Mouse (Mus musculus) right cerebral cortex, postnatal 36 days (tissue): ENCODE results near the gene Defa33.
"Not testable (repeated sequence)": the region's sequence is repeated elsewhere in the genome, so short reads cannot be mapped to it uniquely, and the experiment has no call there.

Experiments used
- DNase-seq, 2 experiments: peaks; one replicate each; pipeline ENCODE4 v3.0.0; 2022; ENCODE audit warnings: low spot score in 2 of 2, mixed read lengths in 1 of 2

The Defa33 gene

GRCm38 (mm10) chr8:21391511-21391910 is at the start of gene Defa33:
TSS of gene Defa33 (plus strand) at chr8:21391811.
- DNase-seq, result not testable (repeated sequence)

- DNase-seq, result not testable (repeated sequence)
Measured at GRCm38 (mm10) chr8:21378215-21378614, 13.4 kb upstream of the Defa33 start, which contains the start of gene Defa2. TSS of gene Defa2 (plus strand) at chr8:21378515.

GRCm38 (mm10) chr8:21427111-21427510 is 35.5 kb downstream of the Defa33 start, which contains the start of gene Defa36:
TSS of gene Defa36 (plus strand) at chr8:21427411.
- DNase-seq, result not testable (repeated sequence)
